Comparison of ENCODE assay signal across 16 mouse cellular contexts in genomic region chr17:6125441-6125840, GRCm38 (mm10). TPM values are rescaled to one million over a fixed set of nuclear protein-coding genes. Genes with fewer than 3 reads are reported as not detected.
DNase-seq lines count a peak whose midpoint lies in the region; ATAC-seq lines count a peak whose summit lies in the region.
"Had no signal": no experiment of that assay in that cellular context is flagged by ENCODE, and none has a peak within 500 bp of the region (broad histone marks: within the 10 kb centered on the region; RNA-seq: fewer than 3 reads in every experiment).

No protein-coding gene starts in this region.

- peaks cover 14% of the 10 kb centered on the region; the same call in 1 of the 2 replicates for H3K36me3 ChIP-seq in heart, embryonic 11.5 days (ENCODE audit: control insufficient read depth, insufficient read depth, low read length)

- no peak overlapping the region for H3K27ac ChIP-seq in heart, embryonic 11.5 days (ENCODE audit: low read depth, low read length)
- H3K27ac ChIP-seq: embryonic facial prominence, embryonic 10.5 days; embryonic facial prominence, embryonic 12.5 days; forebrain, embryonic 13.5 days; forebrain, embryonic 15.5 days had no signal

- H3K4me1 ChIP-seq in heart, embryonic 11.5 days (ENCODE audit: control insufficient read depth, insufficient read depth, low read length): peaks cover 6% of the 10 kb centered on the region
- H3K4me1 ChIP-seq: embryonic facial prominence, embryonic 10.5 days; embryonic facial prominence, embryonic 12.5 days; forebrain, embryonic 13.5 days had no signal

- 90% methylated on average over 3 of the region's 3 CpGs for WGBS in heart, embryonic 11.5 days (ENCODE audit: insufficient replicate concordance)

- H3K9ac ChIP-seq in heart, embryonic 11.5 days (ENCODE audit: low read depth, low read length): no peak overlapping the region
- H3K9ac ChIP-seq: embryonic facial prominence, embryonic 12.5 days; forebrain, embryonic 13.5 days; forebrain, embryonic 15.5 days; forebrain, postnatal 0 days had no signal

- no peak overlapping the region for H3K4me3 ChIP-seq in heart, embryonic 11.5 days (ENCODE audit: low read depth, low read length)
- H3K4me3 ChIP-seq: embryonic facial prominence, embryonic 10.5 days; embryonic facial prominence, embryonic 12.5 days; forebrain, embryonic 13.5 days; forebrain, embryonic 15.5 days had no signal

- H3K27me3 ChIP-seq in heart, embryonic 11.5 days (ENCODE audit: control insufficient read depth, insufficient read depth, low read length): no peaks in the 10 kb centered on the region
- H3K27me3 ChIP-seq: embryonic facial prominence, embryonic 12.5 days; forebrain, embryonic 13.5 days; forebrain, embryonic 15.5 days had no signal

- H3K9me3 ChIP-seq in heart, embryonic 11.5 days (replicated peaks; ENCODE audit: control insufficient read depth, low read length): no peaks in the 10 kb centered on the region
- H3K9me3 ChIP-seq: embryonic facial prominence, embryonic 10.5 days; embryonic facial prominence, embryonic 12.5 days; forebrain, embryonic 13.5 days; forebrain, embryonic 15.5 days had no signal

- ATAC-seq in cerebellum, adult (ENCODE audit: insufficient number of reproducible peaks, low FRiP score, low TSS enrichment): no peak
- ATAC-seq in heart, embryonic 11.5 days (replicated peaks; ENCODE audit: insufficient number of reproducible peaks, low FRiP score, low TSS enrichment): no peak
- ATAC-seq: forebrain, embryonic 13.5 days; forebrain, embryonic 15.5 days; forebrain, postnatal 0 days had no signal

- no peak overlapping the region for H3K4me2 ChIP-seq in heart, embryonic 11.5 days
- H3K4me2 ChIP-seq: embryonic facial prominence, embryonic 12.5 days; forebrain, embryonic 13.5 days; forebrain, embryonic 15.5 days had no signal

- DNase-seq in cerebellum, postnatal 10 days: peak; percentile 68 to 73
- DNase-seq in heart, adult 11 months: peak; percentile 61
- peak; percentile 68 for DNase-seq in brain, adult 2 months (ENCODE audit: low read depth, low spot score)
- DNase-seq in spleen, postnatal 4 days (ENCODE audit: low spot score in 2 of 2): no peak
- DNase-seq: adrenal gland, adult 2 months; adrenal gland, postnatal 10 days; adrenal gland, postnatal 25 days; cerebellum, adult 11 months; cerebellum, adult 9-10 months; forebrain, postnatal 0 days had no signal

RNA-seq across cellular contexts. Expression of gene Tulp4, which starts 19.2 kb away (rescaled TPM):
- polyA plus RNA-seq in heart, embryonic 11.5 days (2014; fragmentation: Nextera tagmentation; extraction: Ambion mirVana): 63.3 and 79.0 TPM in 2 replicates

RNA-seq across cellular contexts. Expression of gene Gtf2h5, which starts 45.9 kb away (rescaled TPM):
- 138 and 158 TPM in 2 replicates for polyA plus RNA-seq in heart, embryonic 11.5 days (2014; fragmentation: Nextera tagmentation; extraction: Ambion mirVana)

RNA-seq across cellular contexts. Expression of gene Serac1, which starts 45.9 kb away (rescaled TPM):
- polyA plus RNA-seq in heart, embryonic 11.5 days (2014; fragmentation: Nextera tagmentation; extraction: Ambion mirVana): 3.1 and 4.3 TPM in 2 replicates

Comparison
In these comparisons a context has a peak if more than half of its experiments do, and no peak if none do; other contexts are left out.
1. DNase-seq: peak in cerebellum, postnatal 10 days (2 of 2), heart, adult 11 months (single experiment) and brain, adult 2 months (single experiment); none in spleen, postnatal 4 days (0 of 2).